Mouse (Mus musculus): ENCODE data around the gene Gm11077. TPM values are rescaled to one million over a fixed set of nuclear protein-coding genes. Genes with fewer than 3 reads are reported as not detected.

Gene Gm11077
- polyA plus RNA-seq, 1 experiment from 2014 or later, result not detected

DNA sequence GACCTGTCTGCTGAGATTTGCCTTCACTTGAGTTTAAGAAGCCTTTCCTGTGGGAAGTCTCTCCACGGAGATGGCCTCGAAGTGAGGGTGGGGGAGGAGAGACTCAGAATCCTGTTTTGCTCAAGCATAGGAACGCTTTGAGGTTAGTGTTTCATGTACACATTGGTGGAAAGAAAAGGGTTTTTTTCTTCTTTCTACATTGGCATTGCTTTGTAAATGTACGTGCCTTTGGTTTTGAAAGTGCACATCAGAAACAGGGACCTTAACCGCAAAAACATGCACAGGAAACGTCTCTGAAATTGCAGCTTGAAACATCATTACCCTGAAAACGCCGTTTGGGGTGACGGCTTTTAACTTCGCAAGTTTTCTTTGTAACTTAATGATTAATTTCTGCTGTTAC lies 21.0 kb upstream of the Gm11077 start:
- H3K27me3 ChIP-seq, result 0 out of 2 replicates have a peak, but pooled peaks cover 3% of the 10 kb centered on the region
- no peak overlapping the region for H3K27ac ChIP-seq (replicated peaks)
- WGBS, result 83% methylated on average over 10 of the region's 10 CpGs
- H3K9ac ChIP-seq (replicated peaks), result no peak overlapping the region
- H3K36me3 ChIP-seq, result no peaks in the 10 kb centered on the region
- no peak overlapping the region for H3K4me2 ChIP-seq (replicated peaks)
- ATAC-seq (replicated peaks), result no peak
- no peaks in the 10 kb centered on the region for H3K9me3 ChIP-seq
- H3K4me3 ChIP-seq, result no peak overlapping the region
- no peaks in the 10 kb centered on the region for H3K4me1 ChIP-seq

DNA sequence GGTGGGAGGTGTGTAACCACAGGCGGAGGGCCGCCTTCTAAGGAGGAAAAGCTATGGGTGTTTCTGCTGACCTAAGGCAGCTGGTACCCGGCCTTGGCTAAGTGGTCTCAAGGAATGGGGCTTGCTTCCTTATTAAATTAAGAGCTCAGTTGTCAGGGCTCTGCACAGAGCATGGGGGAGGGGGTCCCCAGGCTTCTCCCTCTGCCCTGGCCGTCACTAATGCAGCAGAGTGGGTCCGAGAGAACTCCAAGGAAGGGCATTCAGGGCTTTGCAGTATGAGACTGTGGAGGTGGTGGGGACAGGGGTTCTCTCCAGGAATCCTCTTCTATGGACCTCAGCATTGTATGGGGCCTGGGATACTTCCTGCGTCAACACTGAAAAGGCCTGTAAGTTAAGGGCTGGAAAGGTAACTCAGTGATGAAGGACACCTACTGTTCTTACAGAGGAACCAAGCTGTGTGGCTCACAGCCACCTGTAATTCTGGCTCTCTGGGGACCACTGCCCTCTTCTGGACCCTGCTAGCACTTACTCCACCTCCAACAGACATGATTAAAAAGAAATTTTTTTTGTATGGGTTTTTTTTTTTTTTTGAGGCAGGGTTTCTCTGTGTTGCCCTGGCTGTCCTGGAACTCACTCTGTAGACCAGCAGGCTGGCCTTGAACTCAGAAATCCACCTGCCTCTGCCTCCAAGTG lies 19.5 kb upstream of the Gm11077 start:
- H3K27me3 ChIP-seq, result peaks cover 6% of the 10 kb centered on the region; the same call in 1 of the 2 replicates
- no peaks in the 10 kb centered on the region for H3K9me3 ChIP-seq
- H3K9ac ChIP-seq (replicated peaks), result no peak overlapping the region
- WGBS, result 78% methylated on average over 6 of the region's 6 CpGs
- no peak overlapping the region for H3K27ac ChIP-seq (replicated peaks)
- ATAC-seq (replicated peaks), result no peak
- H3K4me3 ChIP-seq, result no peak overlapping the region
- no peaks in the 10 kb centered on the region for H3K36me3 ChIP-seq
- no peak overlapping the region for H3K4me2 ChIP-seq (replicated peaks)
- no peaks in the 10 kb centered on the region for H3K4me1 ChIP-seq

DNA sequence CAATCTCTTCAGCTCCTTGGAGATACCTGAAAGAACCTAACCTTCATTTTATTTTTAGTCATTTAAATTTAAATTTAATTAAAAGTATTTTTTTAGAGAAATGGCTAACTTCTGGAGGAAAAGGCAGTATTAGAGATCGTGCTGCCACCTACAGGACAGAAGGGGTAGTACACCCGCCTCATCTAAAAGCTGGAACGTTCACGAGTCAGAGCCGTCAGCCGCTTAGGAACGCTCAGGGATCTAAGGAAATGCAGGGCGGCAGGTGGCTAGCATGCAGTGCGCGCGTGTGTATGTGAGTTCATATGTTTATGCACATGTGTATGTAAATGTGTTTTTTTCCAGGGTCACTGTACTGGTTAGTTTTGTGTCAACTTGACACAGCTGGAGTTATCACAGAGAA lies 16.3 kb upstream of the Gm11077 start:
- ATAC-seq (replicated peaks), result peak; percentile 74
- peaks cover 6% of the 10 kb centered on the region; the same call in 1 of the 2 replicates for H3K27me3 ChIP-seq
- no peak overlapping the region for H3K4me2 ChIP-seq (replicated peaks)
- WGBS, result 6% methylated on average over 11 of the region's 11 CpGs
- no peak overlapping the region for H3K9ac ChIP-seq (replicated peaks)
- no peak overlapping the region for H3K27ac ChIP-seq (replicated peaks)
- no peak overlapping the region for H3K4me3 ChIP-seq
- H3K4me1 ChIP-seq, result no peaks in the 10 kb centered on the region
- no peaks in the 10 kb centered on the region for H3K36me3 ChIP-seq
- no peaks in the 10 kb centered on the region for H3K9me3 ChIP-seq

DNA sequence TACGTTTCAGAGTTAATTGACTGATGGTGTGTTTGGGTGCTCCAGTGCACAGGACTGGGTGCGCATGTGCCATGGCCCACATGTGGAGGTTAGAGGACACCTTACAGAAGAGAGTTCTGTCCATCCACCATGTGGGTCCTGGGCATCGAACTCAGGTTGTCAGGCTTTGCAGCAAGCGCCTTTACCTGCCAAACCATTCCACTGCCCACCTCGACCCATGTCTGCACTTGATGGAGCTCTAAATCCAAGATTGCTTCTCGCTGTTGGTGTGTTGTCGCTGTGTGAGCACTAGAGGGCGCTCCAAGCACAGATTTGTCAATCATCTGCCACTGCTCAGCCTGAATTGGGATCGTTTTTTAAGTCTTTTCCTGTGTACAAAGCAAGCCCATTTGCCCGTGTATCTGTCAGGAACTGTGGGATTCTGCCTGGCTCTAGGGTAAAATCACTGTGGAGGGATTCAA lies 14.1 kb upstream of the Gm11077 start:
- Histone ChIP-seq H3K27ac (replicated peaks) (no peak overlapping the region), H3K4me3 (no peak overlapping the region), H3K9me3 (no peaks in the 10 kb centered on the region), H3K4me1 (no peaks in the 10 kb centered on the region), H3K36me3 (no peaks in the 10 kb centered on the region), H3K4me2 (replicated peaks) (no peak overlapping the region), H3K9ac (replicated peaks) (no peak overlapping the region), H3K27me3 (peaks cover 6% of the 10 kb centered on the region; the same call in 1 of the 2 replicates)
- 20% methylated on average over 10 of the region's 10 CpGs for WGBS
- ATAC-seq (replicated peaks), result peak; percentile 74

DNA sequence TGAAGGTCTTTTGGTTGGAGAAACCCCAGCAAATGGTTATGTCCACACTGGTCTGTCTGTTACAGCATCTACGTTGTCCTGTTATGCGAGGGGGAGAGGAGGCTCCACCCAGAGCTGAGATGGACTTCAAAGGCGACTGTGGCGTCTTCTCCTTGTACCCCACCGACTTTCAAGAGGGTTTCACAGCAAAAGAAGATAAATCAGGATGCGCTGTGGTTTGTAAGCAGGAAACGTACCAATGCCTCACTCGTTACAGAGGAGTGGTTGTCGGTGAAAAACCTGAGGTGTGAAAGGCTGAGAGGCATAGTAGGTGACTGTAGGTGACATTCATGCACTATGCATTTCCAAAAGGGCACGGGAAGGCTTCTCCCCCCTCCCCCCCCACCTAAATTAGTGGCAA lies 7.0 kb upstream of the Gm11077 start:
- H3K27ac ChIP-seq (replicated peaks), result no peak overlapping the region
- WGBS, result 88% methylated on average over 10 of the region's 10 CpGs
- H3K9ac ChIP-seq (replicated peaks), result no peak overlapping the region
- H3K36me3 ChIP-seq, result no peaks in the 10 kb centered on the region
- no peak for ATAC-seq (replicated peaks)
- H3K9me3 ChIP-seq, result no peaks in the 10 kb centered on the region
- H3K4me2 ChIP-seq (replicated peaks), result no peak overlapping the region
- no peak overlapping the region for H3K4me3 ChIP-seq
- no peaks in the 10 kb centered on the region for H3K4me1 ChIP-seq
- H3K27me3 ChIP-seq, result no peaks in the 10 kb centered on the region

DNA sequence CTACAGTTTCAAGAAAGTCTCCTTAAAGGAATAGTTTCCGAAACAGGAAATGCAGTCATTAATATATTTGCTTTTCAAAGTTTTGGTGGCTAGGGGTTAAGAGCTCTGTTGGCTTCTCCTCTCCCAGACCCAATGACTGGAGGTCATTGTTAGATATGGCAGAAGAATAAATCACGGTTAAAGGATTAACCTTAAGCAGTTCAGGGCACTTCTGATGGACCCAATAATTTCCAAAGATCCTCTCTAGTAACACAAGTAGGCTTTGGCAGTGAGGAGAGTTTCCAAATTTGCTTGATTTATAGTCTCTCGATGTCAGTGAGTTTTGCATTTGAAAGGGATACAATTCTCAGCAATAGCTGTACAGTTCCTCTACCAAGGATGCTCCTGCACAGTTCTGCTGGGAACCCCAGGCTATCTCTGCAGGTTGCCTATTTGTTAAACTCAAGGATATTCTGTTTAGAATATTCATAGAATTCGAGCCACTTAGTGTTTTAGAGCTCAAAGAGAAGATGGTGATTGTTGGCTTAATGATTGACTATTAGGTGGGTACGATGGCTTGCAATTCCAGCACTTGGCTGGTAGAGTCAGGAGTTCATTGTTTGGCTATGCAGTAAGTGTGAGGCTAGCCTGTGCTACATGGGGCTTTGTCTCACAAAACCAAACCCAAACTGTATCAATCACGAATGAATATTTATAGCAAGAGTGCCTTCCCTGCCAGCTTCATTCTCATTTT lies 1.8 kb downstream of the Gm11077 start:
- peaks cover 14% of the 10 kb centered on the region; the same call in 1 of the 2 replicates for H3K4me1 ChIP-seq
- 55% methylated on average over 6 of the region's 6 CpGs for WGBS
- peak; percentile 64 for ATAC-seq (replicated peaks)
- H3K9me3 ChIP-seq, result no peaks in the 10 kb centered on the region
- H3K27ac ChIP-seq (replicated peaks), result peak overlapping the region; percentile 66
- H3K4me2 ChIP-seq (replicated peaks), result no peak overlapping the region
- H3K4me3 ChIP-seq, result no peak overlapping the region
- no peaks in the 10 kb centered on the region for H3K27me3 ChIP-seq
- no peaks in the 10 kb centered on the region for H3K36me3 ChIP-seq
- H3K9ac ChIP-seq (replicated peaks), result no peak overlapping the region

DNA sequence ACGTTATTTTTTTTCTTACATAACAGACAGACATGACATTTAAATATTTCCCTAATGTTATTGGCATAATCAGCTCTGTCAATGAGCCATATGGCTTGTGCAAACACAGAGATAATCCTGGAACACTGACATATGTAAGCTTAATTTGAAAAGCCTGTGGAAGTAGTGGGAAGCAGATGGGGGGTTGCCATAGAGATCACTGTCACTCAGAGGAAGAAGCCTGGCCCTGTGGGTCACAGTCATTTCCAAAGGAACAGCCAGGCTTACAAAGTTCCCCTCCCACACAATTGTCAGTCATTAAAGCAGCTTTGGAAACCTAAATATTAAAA lies 2.3 kb downstream of the Gm11077 start:
- H3K9ac ChIP-seq (replicated peaks), result no peak overlapping the region
- no peak overlapping the region for H3K4me2 ChIP-seq (replicated peaks)
- ATAC-seq (replicated peaks), result peak; percentile 92
- no peak overlapping the region for H3K4me3 ChIP-seq
- no peaks in the 10 kb centered on the region for H3K27me3 ChIP-seq
- no peaks in the 10 kb centered on the region for H3K9me3 ChIP-seq
- H3K36me3 ChIP-seq, result no peaks in the 10 kb centered on the region
- H3K27ac ChIP-seq (replicated peaks), result no peak overlapping the region
- 18% methylated on average over 1 of the region's 1 CpGs for WGBS
- H3K4me1 ChIP-seq, result peaks cover 14% of the 10 kb centered on the region; the same call in 1 of the 2 replicates

DNA sequence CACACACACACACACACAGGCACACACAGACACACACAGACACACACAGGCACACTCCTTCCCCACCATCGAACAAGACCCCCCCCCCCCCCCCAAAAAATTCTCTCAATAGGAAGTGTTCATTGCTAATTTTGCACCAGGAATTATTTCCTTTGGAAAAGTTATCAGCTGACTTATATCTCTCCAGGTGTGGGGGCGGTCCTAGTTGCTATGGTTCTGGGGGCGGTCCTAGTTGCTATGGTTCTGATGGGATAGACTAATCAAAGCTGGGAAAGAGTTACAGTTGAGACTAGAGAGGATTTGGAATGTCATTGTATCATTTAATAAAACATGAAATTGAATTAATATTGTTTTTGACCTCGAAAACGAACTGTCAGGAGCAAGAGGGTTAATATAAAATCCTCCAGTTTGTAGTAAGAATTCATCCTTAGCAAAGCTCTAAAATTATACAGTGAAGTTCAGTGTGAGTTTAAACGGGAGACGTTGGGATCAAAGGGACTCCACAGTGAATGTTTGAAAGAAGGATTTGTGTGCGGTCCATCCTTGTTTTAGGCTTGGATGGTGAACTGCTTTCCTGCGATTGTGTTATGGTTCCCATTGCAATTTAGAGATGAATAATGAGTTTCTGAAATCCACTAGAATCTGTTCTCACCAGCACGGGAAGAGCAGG lies 4.0 kb downstream of the Gm11077 start:
- H3K4me3 ChIP-seq, result peak overlapping the region; percentile 30
- 37% methylated on average over 10 of the region's 10 CpGs for WGBS
- no peak overlapping the region for H3K27ac ChIP-seq (replicated peaks)
- ATAC-seq (replicated peaks), result no peak; the same call in 1 of the 2 replicates
- H3K9ac ChIP-seq (replicated peaks), result peak overlapping the region; percentile 14; the same call in 1 of the 2 replicates
- H3K36me3 ChIP-seq, result no peaks in the 10 kb centered on the region
- H3K27me3 ChIP-seq, result no peaks in the 10 kb centered on the region
- H3K9me3 ChIP-seq, result no peaks in the 10 kb centered on the region
- peaks cover 14% of the 10 kb centered on the region; the same call in 1 of the 2 replicates for H3K4me1 ChIP-seq
- peak overlapping the region; percentile 43 for H3K4me2 ChIP-seq (replicated peaks)

DNA sequence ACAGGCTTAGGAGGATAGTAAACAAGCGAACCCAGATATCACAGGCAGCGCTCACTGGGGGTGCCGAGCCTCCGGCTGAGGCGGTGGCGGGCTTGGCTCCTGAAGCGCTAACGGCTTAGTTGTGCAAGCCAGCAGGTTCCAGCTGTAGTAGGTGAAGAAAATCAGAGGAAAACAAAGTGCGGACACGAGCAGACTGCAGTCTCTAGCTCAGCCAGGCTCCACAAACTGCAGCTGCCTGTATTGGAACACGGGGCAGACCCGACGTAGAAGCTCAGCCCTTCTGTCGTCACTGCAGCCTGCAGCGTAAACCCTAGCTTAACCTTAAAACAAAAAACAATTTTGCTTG lies 4.5 kb downstream of the Gm11077 start:
- WGBS, result 6% methylated on average over 15 of the region's 15 CpGs
- Histone ChIP-seq H3K9ac (replicated peaks) (peak overlapping the region; percentile 14; the same call in 1 of the 2 replicates), H3K27me3 (no peaks in the 10 kb centered on the region), H3K9me3 (no peaks in the 10 kb centered on the region), H3K27ac (replicated peaks) (no peak overlapping the region), H3K4me3 (peak overlapping the region; percentile 30), H3K4me2 (replicated peaks) (peak overlapping the region; percentile 43), H3K36me3 (no peaks in the 10 kb centered on the region), H3K4me1 (peaks cover 14% of the 10 kb centered on the region; the same call in 1 of the 2 replicates)
- ATAC-seq (replicated peaks), result peak; percentile 30; the same call in 1 of the 2 replicates

DNA sequence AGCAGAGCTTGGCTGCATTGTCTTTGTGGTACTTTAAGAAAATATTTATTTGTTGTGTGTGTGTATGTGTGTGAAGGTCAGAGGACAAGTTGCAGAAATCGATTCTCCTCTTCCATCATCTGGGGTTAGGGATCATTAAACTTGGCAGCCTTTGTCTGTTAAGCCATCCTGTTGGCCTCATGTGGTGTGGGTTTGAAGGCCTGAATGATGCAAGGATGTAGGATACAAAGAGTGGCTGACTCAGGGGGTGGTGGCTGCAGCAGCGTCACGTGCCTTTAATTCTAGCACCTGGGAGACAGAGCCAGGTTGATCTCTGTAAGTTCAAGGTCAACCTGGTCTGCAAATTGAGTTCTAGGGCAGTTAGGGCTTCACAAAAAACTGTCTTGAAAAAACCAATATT lies 16.5 kb downstream of the Gm11077 start:
- no peak overlapping the region for H3K9ac ChIP-seq (replicated peaks)
- H3K4me2 ChIP-seq (replicated peaks), result no peak overlapping the region
- H3K9me3 ChIP-seq, result 0 out of 2 replicates have a peak, but pooled peaks cover 7% of the 10 kb centered on the region
- no peak for ATAC-seq (replicated peaks)
- no peaks in the 10 kb centered on the region for H3K36me3 ChIP-seq
- H3K4me1 ChIP-seq, result no peaks in the 10 kb centered on the region
- 47% methylated on average over 3 of the region's 3 CpGs for WGBS
- no peak overlapping the region for H3K4me3 ChIP-seq
- no peak overlapping the region for H3K27ac ChIP-seq (replicated peaks)
- no peaks in the 10 kb centered on the region for H3K27me3 ChIP-seq

DNA sequence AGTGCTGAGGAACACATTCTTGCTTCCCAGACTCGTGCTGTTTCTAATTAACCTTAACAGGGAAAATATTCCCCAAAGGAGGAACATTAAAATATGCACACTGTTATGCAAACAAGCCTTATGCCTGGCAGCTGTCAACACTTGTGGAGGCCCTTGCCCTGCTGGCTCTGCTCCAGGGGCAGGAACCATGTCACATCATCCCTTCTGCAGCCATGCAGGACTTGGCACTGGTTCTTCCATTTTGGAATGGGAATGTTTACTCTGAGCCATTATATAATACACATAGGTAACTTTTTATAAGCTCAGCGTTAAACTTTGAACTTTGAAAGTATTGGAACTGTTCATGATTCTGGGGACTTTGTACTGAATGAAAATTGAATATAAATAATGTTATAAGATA lies 18.5 kb downstream of the Gm11077 start:
- no peak for ATAC-seq (replicated peaks)
- WGBS, result 67% methylated on average over 2 of the region's 2 CpGs
- Histone ChIP-seq H3K9me3 (0 out of 2 replicates have a peak, but pooled peaks cover 7% of the 10 kb centered on the region), H3K27ac (replicated peaks) (no peak overlapping the region), H3K4me1 (no peaks in the 10 kb centered on the region), H3K27me3 (no peaks in the 10 kb centered on the region), H3K36me3 (no peaks in the 10 kb centered on the region), H3K4me3 (no peak overlapping the region), H3K4me2 (replicated peaks) (no peak overlapping the region), H3K9ac (replicated peaks) (no peak overlapping the region)

Data from forebrain, embryonic 15.5 days (tissue).